Mouse (Mus musculus) CD4-positive, CD25-positive, alpha-beta regulatory T cell, adult 4 months (primary cell): ENCODE data around the gene Btg2. TPM values are rescaled to one million over a fixed set of nuclear protein-coding genes. Genes with fewer than 3 reads are reported as not detected.

Experiments used
- ATAC-seq: one replicate; pipeline ENCODE4 v1.8.0; 2017
- polyA plus RNA-seq, 2 experiments: library from polyadenylated mRNA; unstranded; fragments of 100-300 nt; shearing (Covaris generic); gene quantifications; one replicate each; pipeline ENCODE4 v1.2.1; 2017

Gene Btg2
- polyA plus RNA-seq, 2 experiments from 2014 or later: 243 to 289 TPM

GRCm38 (mm10) chr1:134077389-134078060 lies 1.4 kb downstream of the Btg2 start:
- ATAC-seq: peak; percentile 33

- ATAC-seq: no peak
Measured at GRCm38 (mm10) chr1:134076789-134077188, 2.1 kb downstream of the Btg2 start.

GRCm38 (mm10) chr1:134075532-134075931 lies 3.4 kb downstream of the Btg2 start:
- no peak for ATAC-seq

GRCm38 (mm10) chr1:134074606-134075005 lies 4.3 kb downstream of the Btg2 start:
- ATAC-seq: no peak

- ATAC-seq: no peak
Measured at GRCm38 (mm10) chr1:134074184-134074583, 4.7 kb downstream of the Btg2 start.

- no peak for ATAC-seq
Measured at GRCm38 (mm10) chr1:134073658-134074057, 5.3 kb downstream of the Btg2 start.

GRCm38 (mm10) chr1:134073061-134073564 lies 5.8 kb downstream of the Btg2 start:
- no peak for ATAC-seq

- ATAC-seq: no peak
Measured at GRCm38 (mm10) chr1:134071411-134072018, 7.4 kb downstream of the Btg2 start.

- ATAC-seq: no peak
Measured at GRCm38 (mm10) chr1:134070099-134070669, 8.7 kb downstream of the Btg2 start.

- ATAC-seq: peak; percentile 40
Measured at GRCm38 (mm10) chr1:134067143-134067619, 11.7 kb downstream of the Btg2 start.

GRCm38 (mm10) chr1:134066554-134066953 lies 12.4 kb downstream of the Btg2 start:
- ATAC-seq: no peak

GRCm38 (mm10) chr1:134065241-134065809 lies 13.6 kb downstream of the Btg2 start:
- ATAC-seq: peak; percentile 53

- ATAC-seq: no peak
Measured at GRCm38 (mm10) chr1:134064296-134064831, 14.6 kb downstream of the Btg2 start.

GRCm38 (mm10) chr1:134063773-134064125 lies 15.2 kb downstream of the Btg2 start:
- ATAC-seq: peak; percentile 13

- peak; percentile 5 for ATAC-seq
Measured at GRCm38 (mm10) chr1:134063086-134063772, 15.7 kb downstream of the Btg2 start.

- ATAC-seq: no peak
Measured at GRCm38 (mm10) chr1:134062411-134063085, 16.4 kb downstream of the Btg2 start.

- ATAC-seq: no peak
Measured at GRCm38 (mm10) chr1:134061915-134062314, 17.0 kb downstream of the Btg2 start.

GRCm38 (mm10) chr1:134060849-134061569 lies 17.9 kb downstream of the Btg2 start:
- peak; percentile 73 for ATAC-seq

- peak; percentile 32 for ATAC-seq
Measured at GRCm38 (mm10) chr1:134059739-134060695, 18.9 kb downstream of the Btg2 start.

- peak; percentile 35 for ATAC-seq
Measured at GRCm38 (mm10) chr1:134058870-134059269, 20.1 kb downstream of the Btg2 start.
